In genomic region chr6:85331736-85332135, GRCm38 (mm10) we compare ENCODE assay signal across 8 mouse cellular contexts. TPM values are rescaled to one million over a fixed set of nuclear protein-coding genes. Genes with fewer than 3 reads are reported as not detected.
DNase-seq lines count a peak whose midpoint lies in the region; ATAC-seq and TF ChIP-seq lines count a peak whose summit lies in the region.

No protein-coding gene starts in this region.

- intact Hi-C loops in left cerebral cortex, postnatal 4 days (cut with DNase I), result loop anchor here (10.0 kb wide), 1 partner anchor 147 kb away; the partner anchor contains the start of gene Emx1

- H3K4me2 ChIP-seq in lung, postnatal 0 days (replicated peaks; ENCODE audit: low read depth, low read length), result peak overlapping the region; percentile 91; the same call in 1 of the 2 replicates
- H3K4me2 ChIP-seq in limb, embryonic 13.5 days (replicated peaks), result peak overlapping the region; percentile 94
- peak overlapping the region; percentile 86 for H3K4me2 ChIP-seq in stomach, embryonic 16.5 days (ENCODE audit: low read depth, low read length)

- no peak overlapping the region for H3K9ac ChIP-seq in lung, postnatal 0 days (replicated peaks; ENCODE audit: low read depth)
- no peak overlapping the region for H3K9ac ChIP-seq in limb, embryonic 13.5 days
- no peak overlapping the region for H3K9ac ChIP-seq in stomach, embryonic 16.5 days (ENCODE audit: low read length)

- TF ChIP-seq EP300 in lung, postnatal 0 days (IDR thresholded peaks at IDR 0.05), result no peak

- H3K27me3 ChIP-seq in lung, postnatal 0 days (replicated peaks; ENCODE audit: insufficient read depth, low read length), result no peaks in the 10 kb centered on the region
- peaks cover 19% of the 10 kb centered on the region for H3K27me3 ChIP-seq in limb, embryonic 13.5 days
- H3K27me3 ChIP-seq in stomach, embryonic 16.5 days (ENCODE audit: control insufficient read depth, insufficient read depth, low read length), result no peaks in the 10 kb centered on the region

- TF ChIP-seq CTCF in lung, postnatal 0 days (IDR thresholded peaks at IDR 0.05), result no peak

- H3K9me3 ChIP-seq in lung, postnatal 0 days (ENCODE audit: low read length), result no peaks in the 10 kb centered on the region
- no peaks in the 10 kb centered on the region for H3K9me3 ChIP-seq in limb, embryonic 13.5 days
- no peaks in the 10 kb centered on the region for H3K9me3 ChIP-seq in stomach, embryonic 16.5 days (replicated peaks; ENCODE audit: control insufficient read depth, low read length)

- H3K4me3 ChIP-seq in lung, postnatal 0 days (ENCODE audit: low read depth, low read length), result no peak overlapping the region
- H3K4me3 ChIP-seq in limb, embryonic 13.5 days, result peak overlapping the region; percentile 67
- H3K4me3 ChIP-seq in stomach, embryonic 16.5 days (replicated peaks; ENCODE audit: low read length), result peak overlapping the region; percentile 81

- peaks cover 4% of the 10 kb centered on the region; the same call in 1 of the 2 replicates for H3K4me1 ChIP-seq in lung, postnatal 0 days (ENCODE audit: insufficient read depth, low read depth, low read length)
- peaks cover 10% of the 10 kb centered on the region for H3K4me1 ChIP-seq in limb, embryonic 13.5 days
- peaks cover 13% of the 10 kb centered on the region for H3K4me1 ChIP-seq in stomach, embryonic 16.5 days (ENCODE audit: control insufficient read depth, insufficient read depth, low read length)

- no peak overlapping the region for H3K27ac ChIP-seq in lung, postnatal 0 days (ENCODE audit: low read length)
- H3K27ac ChIP-seq in limb, embryonic 13.5 days, result no peak overlapping the region
- peak overlapping the region; percentile 68 for H3K27ac ChIP-seq in stomach, embryonic 16.5 days (ENCODE audit: low read length)

- peak; percentile 16 to 33 for DNase-seq in cerebellum, adult 18-20 months
- DNase-seq in cerebellum, postnatal 36 days, result no peak
- DNase-seq in lung, postnatal 0 days (ENCODE audit: low spot score), result no peak
- DNase-seq in lung, postnatal 10 days, result no peak
- no peak for DNase-seq in left cerebral cortex, postnatal 4 days

- no peak for ATAC-seq in lung, postnatal 0 days
- no peak for ATAC-seq in limb, embryonic 13.5 days (ENCODE audit: low FRiP score, low read depth)
- ATAC-seq in stomach, embryonic 16.5 days (ENCODE audit: insufficient read depth, low FRiP score), result no peak
- no peak for ATAC-seq in erythroblast, adult 5-6 weeks (replicated peaks; ENCODE audit: low FRiP score, poor library complexity, severe bottlenecking)

- 15% methylated on average over 8 of the region's 8 CpGs for WGBS in lung, postnatal 0 days
- 16% methylated on average over 8 of the region's 8 CpGs for WGBS in limb, embryonic 13.5 days
- WGBS in stomach, embryonic 16.5 days, result 15% methylated on average over 8 of the region's 8 CpGs

- no peaks in the 10 kb centered on the region for H3K36me3 ChIP-seq in lung, postnatal 0 days (ENCODE audit: insufficient read depth, low read length)
- H3K36me3 ChIP-seq in limb, embryonic 13.5 days, result peaks cover 2% of the 10 kb centered on the region
- 0 out of 2 replicates have a peak, but pooled peaks cover under 1% of the 10 kb centered on the region for H3K36me3 ChIP-seq in stomach, embryonic 16.5 days (ENCODE audit: control insufficient read depth, insufficient read depth, low read length)

RNA-seq across cellular contexts. Expression of gene Sfxn5, which starts 1.5 kb away (rescaled TPM):
- polyA plus RNA-seq in lung, postnatal 0 days (2015; fragmentation: Nextera tagmentation; extraction: Ambion mirVana), result 8.0 and 9.9 TPM in 2 replicates
- 8.9 and 10.1 TPM in 2 replicates for polyA plus RNA-seq in limb, embryonic 13.5 days (2015; fragmentation: Nextera tagmentation; extraction: Ambion mirVana)
- polyA plus RNA-seq in stomach, embryonic 16.5 days (2015; fragmentation: Nextera tagmentation; extraction: Ambion mirVana), result 10.7 and 11.0 TPM in 2 replicates
- total RNA-seq in left cerebral cortex, postnatal 4 days (2021), result 10 to 100 TPM; 63.9 to 69.7 TPM
- total RNA-seq in erythroblast, adult 5-6 weeks (2015; ENCODE audit: low replicate concordance), result 0.19 and 0.63 TPM in 2 replicates
- 0.56 and 1.3 TPM in 2 replicates for total RNA-seq in erythroblast, adult 5-6 weeks (2017; ENCODE audit: low replicate concordance)

RNA-seq across cellular contexts. Expression of gene Rab11fip5, which starts 42.7 kb away (rescaled TPM):
- polyA plus RNA-seq in lung, postnatal 0 days (2015; fragmentation: Nextera tagmentation; extraction: Ambion mirVana), result 11.2 and 12.2 TPM in 2 replicates
- polyA plus RNA-seq in limb, embryonic 13.5 days (2015; fragmentation: Nextera tagmentation; extraction: Ambion mirVana), result 16.7 and 17.2 TPM in 2 replicates
- 10.1 and 10.2 TPM in 2 replicates for polyA plus RNA-seq in stomach, embryonic 16.5 days (2015; fragmentation: Nextera tagmentation; extraction: Ambion mirVana)
- total RNA-seq in left cerebral cortex, postnatal 4 days (2021), result 10 to 100 TPM; 51.7 to 54.1 TPM
- total RNA-seq in erythroblast, adult 5-6 weeks (2015; ENCODE audit: low replicate concordance), result 0.19 and 0.21 TPM in 2 replicates
- 0.51 and 2.6 TPM in 2 replicates for total RNA-seq in erythroblast, adult 5-6 weeks (2017; ENCODE audit: low replicate concordance)

Comparison
In these comparisons a context has a peak if more than half of its experiments do, and no peak if none do; other contexts are left out.
1. DNase-seq: peak in cerebellum, adult 18-20 months (2 of 2); none in cerebellum, postnatal 36 days (0 of 2), lung, postnatal 0 days (single experiment), lung, postnatal 10 days (single experiment) and left cerebral cortex, postnatal 4 days (single experiment).
2. Peak in every context shown above with its lines, with median percentiles within 50 percentile points of each other: H3K4me2 ChIP-seq.